Mouse (Mus musculus) olfactory bulb, adult 2 months (tissue): ENCODE results near the gene Chga.

Experiments used
- CTCF ChIP-seq: fragments of 200-500 bp; IDR thresholded peaks from 2 replicates; pipeline ENCODE4 v1.5.1; 2012; ENCODE audit warnings: low read depth, mild to moderate bottlenecking, low read length, moderate library complexity; ENCODE audit not compliant: insufficient read depth
- POLR2A ChIP-seq: fragments of 200-500 bp; IDR thresholded peaks from 2 replicates; pipeline ENCODE4 v1.6.1; 2012; ENCODE audit warnings: mild to moderate bottlenecking, low read depth, low read length, moderate library complexity; ENCODE audit not compliant: insufficient read depth

- TF ChIP-seq CTCF (no peak), POLR2A (no peak)
These were observed 16.9 kb downstream of the Chga start for GRCm38 (mm10) chr12:102571666-102572065.
